Mouse (Mus musculus): ENCODE measurements at regions not wholly inside any gene's neighbourhood (a gene's known extent, or its start where the extent isn't known, plus 50 kb on each side); places are given as distances from the start of the nearest gene placed in this dataset.

- TF ChIP-seq CTCF (conservative IDR thresholded peaks at IDR 0.05; ENCODE audit: insufficient read depth, insufficient read length, low read depth, low read length) (no peak), POLR2A (IDR thresholded peaks at IDR 0.05; ENCODE audit: low read depth, low read length) (no peak)
Measured at GRCm38 (mm10) chr9:101340796-101341465, 89.3 kb upstream of the Ppp2r3a start.
